Mouse (Mus musculus) stomach, embryonic 16.5 days (tissue): Measurements from ENCODE around the gene Ccdc180. TPM values are rescaled to one million over a fixed set of nuclear protein-coding genes. Genes with fewer than 3 reads are reported as not detected.

Experiments used
- ATAC-seq: fragments of 200-750 bp; cut with Nextera tagmentation; 2 replicates; pipeline ENCODE4 v1.8.0; 2017; ENCODE audit warnings: moderate number of reproducible peaks, moderate TSS enrichment; ENCODE audit not compliant: insufficient read depth, low FRiP score
- H3K27ac ChIP-seq: fragments of 300-500 bp; sonication (generic); 2 replicates; pipeline ENCODE4 v1.5.1; 2014; ENCODE audit warnings: low read length
- H3K27me3 ChIP-seq: fragments of 300-500 bp; sonication (generic); 2 replicates; pipeline ENCODE4 v1.6.1; 2014; ENCODE audit warnings: low read length, control low read depth, mixed read lengths; ENCODE audit not compliant: control insufficient read depth, insufficient read depth
- H3K36me3 ChIP-seq: fragments of 300-500 bp; sonication (generic); 2 replicates; pipeline ENCODE4 v1.6.1; 2014; ENCODE audit warnings: low read length; ENCODE audit not compliant: control insufficient read depth, insufficient read depth
- H3K4me1 ChIP-seq: fragments of 300-500 bp; sonication (generic); 2 replicates; pipeline ENCODE4 v1.6.1; 2014; ENCODE audit warnings: low read length, control low read depth, mixed read lengths; ENCODE audit not compliant: control insufficient read depth, insufficient read depth
- H3K4me2 ChIP-seq: fragments of 300-500 bp; sonication (generic); 2 replicates; pipeline ENCODE4 v1.6.1; 2014; ENCODE audit warnings: low read depth, low read length, mixed read lengths
- H3K4me3 ChIP-seq: fragments of 300-500 bp; sonication (generic); replicated peaks from 2 replicates; pipeline ENCODE4 v1.5.1; 2014; ENCODE audit warnings: mild to moderate bottlenecking, low read length
- H3K9ac ChIP-seq: fragments of 300-500 bp; sonication (generic); 2 replicates; pipeline ENCODE4 v1.6.1; 2014; ENCODE audit warnings: low read length
- H3K9me3 ChIP-seq: fragments of 300-500 bp; sonication (generic); replicated peaks from 2 replicates; pipeline ENCODE4 v1.6.1; 2016; ENCODE audit warnings: low read length, control low read depth; ENCODE audit not compliant: control insufficient read depth
- WGBS: fragments of 180-500 bp; shearing (Covaris S2); extraction: QIAGEN DNeasy Blood & Tissue Kit; methylation state at CpG from one replicate; pipeline ENCODE4 v1.1.7; 2014; 5-methylcytosine and 5-hydroxymethylcytosine counted together
- polyA plus RNA-seq: library from polyadenylated mRNA; unstranded; fragments of >200 nt; fragmentation: Nextera tagmentation; extraction: Ambion mirVana; gene quantifications from 2 replicates; pipeline ENCODE4 v1.2.1, GENCODE M21; 2015

The Ccdc180 gene
- polyA plus RNA-seq, 1 experiment from 2014 or later = 0.28 TPM

GRCm38 (mm10) chr4:45928561-45928960 is 38.5 kb downstream of the Ccdc180 start:
- WGBS = 76% methylated on average over 4 of the region's 4 CpGs
- Histone ChIP-seq H3K9ac (no peak overlapping the region), H3K4me1 (no peaks in the 10 kb centered on the region)

DNA sequence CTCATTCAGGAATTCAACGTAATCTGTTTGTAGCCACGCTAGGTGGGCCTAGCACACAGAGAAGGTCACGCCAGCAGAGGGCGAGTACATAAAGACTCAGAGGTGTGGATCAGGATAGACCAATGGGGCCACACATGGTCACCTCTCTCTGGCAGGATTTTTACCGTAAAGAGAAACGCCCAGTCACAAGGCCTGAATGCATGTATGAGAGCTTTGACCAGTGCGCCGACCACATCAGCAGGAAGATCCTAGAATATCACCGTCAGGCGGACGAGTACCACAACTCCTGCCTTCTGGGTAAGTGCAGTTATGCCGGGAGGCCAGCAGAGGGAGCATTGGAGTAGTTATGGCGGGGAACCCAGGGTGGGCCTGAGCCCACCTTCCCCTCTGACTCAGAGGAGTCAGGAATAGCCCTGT is 51.5 kb downstream of the Ccdc180 start:
- ATAC-seq = 0 out of 2 replicates have a peak, but pooled peaks have one; percentile 58
- H3K27ac ChIP-seq = no peak overlapping the region
- peaks cover 5% of the 10 kb centered on the region; the same call in 1 of the 2 replicates for H3K4me1 ChIP-seq
- 23% methylated on average over 13 of the region's 13 CpGs for WGBS
- H3K4me3 ChIP-seq = no peak overlapping the region
- H3K36me3 ChIP-seq = no peaks in the 10 kb centered on the region
- no peaks in the 10 kb centered on the region for H3K27me3 ChIP-seq
- H3K9ac ChIP-seq = no peak overlapping the region
- H3K9me3 ChIP-seq = no peaks in the 10 kb centered on the region
- peak overlapping the region; percentile 31 for H3K4me2 ChIP-seq

More at GRCm38 (mm10) chr4:45928561-45928960, 38.5 kb downstream of the Ccdc180 start:
- no peak overlapping the region for H3K4me3 ChIP-seq
- no peaks in the 10 kb centered on the region for H3K9me3 ChIP-seq
- ATAC-seq = no peak
- no peaks in the 10 kb centered on the region for H3K27me3 ChIP-seq
- no peaks in the 10 kb centered on the region for H3K36me3 ChIP-seq
- H3K4me2 ChIP-seq = no peak overlapping the region
- H3K27ac ChIP-seq = no peak overlapping the region

- Histone ChIP-seq H3K27me3 (no peaks in the 10 kb centered on the region), H3K27ac (no peak overlapping the region), H3K4me1 (peaks cover 14% of the 10 kb centered on the region), H3K4me3 (no peak overlapping the region), H3K9ac (no peak overlapping the region), H3K4me2 (no peak overlapping the region), H3K9me3 (no peaks in the 10 kb centered on the region), H3K36me3 (no peaks in the 10 kb centered on the region)
- peak; percentile 51; the same call in 1 of the 2 replicates for ATAC-seq
- 49% methylated on average over 8 of the region's 8 CpGs for WGBS
Measured at GRCm38 (mm10) chr4:45947729-45948128, 57.6 kb downstream of the Ccdc180 start.

- no peak overlapping the region for H3K4me2 ChIP-seq
Measured at GRCm38 (mm10) chr4:45949109-45949848, 59.2 kb downstream of the Ccdc180 start.

GRCm38 (mm10) chr4:45951830-45952229 is 61.7 kb downstream of the Ccdc180 start:
- Histone ChIP-seq H3K27ac (no peak overlapping the region), H3K4me2 (no peak overlapping the region), H3K27me3 (no peaks in the 10 kb centered on the region), H3K36me3 (no peaks in the 10 kb centered on the region), H3K9me3 (no peaks in the 10 kb centered on the region), H3K4me1 (peaks cover 14% of the 10 kb centered on the region), H3K4me3 (no peak overlapping the region), H3K9ac (no peak overlapping the region)
- 93% methylated on average over 13 of the region's 18 CpGs for WGBS
- ATAC-seq = no peak

More at GRCm38 (mm10) chr4:45949109-45949848, 59.2 kb downstream of the Ccdc180 start:
- Histone ChIP-seq H3K27me3 (no peaks in the 10 kb centered on the region), H3K4me3 (no peak overlapping the region), H3K9ac (no peak overlapping the region), H3K4me1 (peaks cover 14% of the 10 kb centered on the region), H3K27ac (peak overlapping the region; percentile 34), H3K9me3 (no peaks in the 10 kb centered on the region), H3K36me3 (no peaks in the 10 kb centered on the region)
- peak; percentile 4; the same call in 1 of the 2 replicates for ATAC-seq
- 77% methylated on average over 7 of the region's 7 CpGs for WGBS

DNA sequence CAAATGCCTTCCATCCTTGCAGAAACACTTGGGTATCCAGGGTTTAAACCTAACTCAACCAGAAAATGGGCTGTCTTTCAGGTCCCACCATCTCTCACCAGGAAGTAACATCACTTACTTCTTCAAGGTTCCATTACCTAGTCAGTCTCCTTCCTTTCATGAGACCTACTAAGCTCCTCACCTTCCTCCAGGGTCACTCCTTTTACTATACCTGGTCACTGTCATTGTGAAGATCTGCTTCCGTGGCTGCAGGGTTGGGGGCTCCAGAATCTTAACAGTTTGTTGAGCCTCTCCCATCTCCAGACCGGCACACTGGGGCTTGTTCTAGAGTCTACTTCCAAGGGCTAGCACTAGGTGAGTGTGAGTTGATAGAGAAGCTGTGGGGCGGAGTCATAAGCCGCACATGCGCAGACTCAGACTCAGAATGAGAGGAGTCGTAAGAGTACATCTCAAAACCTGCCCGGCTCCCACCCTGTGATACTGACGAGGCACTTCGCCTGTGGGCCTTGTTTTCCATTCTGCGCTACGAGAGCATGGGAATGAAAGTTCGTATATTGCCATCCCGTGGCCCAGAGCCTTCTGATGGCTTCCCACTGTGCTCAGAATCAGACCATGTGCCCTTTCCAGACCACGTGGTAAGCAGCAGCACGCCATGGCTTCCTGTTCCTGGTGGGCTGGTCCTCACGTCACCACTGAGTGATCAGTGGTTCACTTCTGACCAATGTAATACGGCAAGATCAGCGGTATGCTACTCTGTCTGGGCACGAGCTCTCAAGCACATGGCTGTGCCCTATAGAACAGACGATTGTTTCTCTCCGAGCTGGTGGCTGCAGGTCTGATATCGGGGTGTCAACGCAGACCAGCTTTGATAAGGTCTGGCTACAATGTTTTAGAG is 63.2 kb downstream of the Ccdc180 start:
- Histone ChIP-seq H3K4me1 (peaks cover 11% of the 10 kb centered on the region), H3K9me3 (no peaks in the 10 kb centered on the region), H3K27ac (no peak overlapping the region), H3K9ac (no peak overlapping the region), H3K27me3 (no peaks in the 10 kb centered on the region), H3K4me2 (no peak overlapping the region), H3K4me3 (no peak overlapping the region), H3K36me3 (no peaks in the 10 kb centered on the region)
- 89% methylated on average over 23 of the region's 23 CpGs for WGBS
- ATAC-seq = no peak

DNA sequence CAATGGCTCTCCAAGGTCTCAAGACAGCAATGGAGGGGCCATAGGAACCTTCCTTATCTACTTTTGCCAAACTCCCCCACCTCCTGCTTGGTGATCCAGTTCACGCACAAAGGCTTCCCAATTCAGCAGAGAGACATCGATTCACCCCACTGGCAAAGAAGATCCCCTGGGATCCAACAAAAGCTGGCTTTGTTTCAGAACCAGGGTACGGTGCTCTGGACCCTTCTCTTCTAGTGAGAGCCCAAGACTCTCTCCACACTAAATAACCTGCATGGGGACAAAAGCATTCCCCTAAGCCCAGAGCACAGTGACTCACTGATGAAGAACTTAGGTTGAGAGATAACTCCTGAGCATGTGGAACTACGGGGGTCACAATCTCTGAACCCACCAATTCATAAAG is 65.1 kb downstream of the Ccdc180 start:
- no peaks in the 10 kb centered on the region for H3K4me1 ChIP-seq
- no peaks in the 10 kb centered on the region for H3K36me3 ChIP-seq
- ATAC-seq = no peak
- WGBS = 85% methylated on average over 4 of the region's 4 CpGs
- no peak overlapping the region for H3K27ac ChIP-seq
- H3K9me3 ChIP-seq = no peaks in the 10 kb centered on the region
- H3K27me3 ChIP-seq = no peaks in the 10 kb centered on the region
- H3K4me2 ChIP-seq = no peak overlapping the region
- no peak overlapping the region for H3K9ac ChIP-seq
- H3K4me3 ChIP-seq = no peak overlapping the region

GRCm38 (mm10) chr4:45956131-45956530 is 66.0 kb downstream of the Ccdc180 start:
- Histone ChIP-seq H3K9ac (no peak overlapping the region), H3K4me1 (no peaks in the 10 kb centered on the region), H3K9me3 (no peaks in the 10 kb centered on the region), H3K4me2 (no peak overlapping the region), H3K36me3 (no peaks in the 10 kb centered on the region), H3K27me3 (no peaks in the 10 kb centered on the region), H3K4me3 (no peak overlapping the region), H3K27ac (no peak overlapping the region)
- WGBS = 94% methylated on average over 8 of the region's 8 CpGs
- no peak for ATAC-seq

DNA sequence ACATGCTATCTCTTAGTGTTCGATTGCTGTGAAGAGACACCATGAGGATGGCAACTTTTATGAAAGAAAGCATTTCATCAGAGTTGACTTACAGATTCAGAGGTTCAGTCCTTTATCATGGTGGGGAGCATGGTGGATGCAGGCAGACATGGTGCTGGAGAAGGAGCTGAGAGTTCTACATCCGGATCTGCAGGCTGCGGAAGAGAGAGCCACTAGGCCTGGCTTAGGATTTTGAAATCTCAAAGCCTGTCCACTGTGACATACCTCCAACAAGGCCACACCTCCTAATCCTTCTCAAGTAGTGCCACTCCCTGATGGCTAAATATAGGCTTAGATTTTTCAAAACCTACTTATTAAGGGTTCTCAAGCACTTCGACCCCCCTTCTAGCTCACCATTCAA is 66.6 kb downstream of the Ccdc180 start:
- H3K4me3 ChIP-seq = no peak overlapping the region
- H3K9ac ChIP-seq = no peak overlapping the region
- no peaks in the 10 kb centered on the region for H3K4me1 ChIP-seq
- 90% methylated on average over 4 of the region's 4 CpGs for WGBS
- no peak overlapping the region for H3K27ac ChIP-seq
- ATAC-seq = no peak
- H3K36me3 ChIP-seq = no peaks in the 10 kb centered on the region
- H3K9me3 ChIP-seq = no peaks in the 10 kb centered on the region
- no peak overlapping the region for H3K4me2 ChIP-seq
- H3K27me3 ChIP-seq = no peaks in the 10 kb centered on the region
